Mouse (Mus musculus): Measurements from ENCODE around the gene Btnl4. TPM values are rescaled to one million over a fixed set of nuclear protein-coding genes. Genes with fewer than 3 reads are reported as not detected.
"Not testable (repeated sequence)": the region's sequence is repeated elsewhere in the genome, so short reads cannot be mapped to it uniquely, and the experiment has no call there.

Gene Btnl4
- not detected in 2 replicates for polyA plus RNA-seq (2016; fragmentation: Nextera tagmentation; extraction: Ambion mirVana)

- H3K4me1 ChIP-seq; ATAC-seq (ENCODE audit: insufficient number of reproducible peaks, insufficient read depth, low FRiP score, low TSS enrichment); H3K9me3 ChIP-seq; H3K4me3 ChIP-seq; H3K9ac ChIP-seq; H3K27me3 ChIP-seq; H3K4me2 ChIP-seq (replicated peaks); H3K36me3 ChIP-seq; H3K27ac ChIP-seq: not testable (repeated sequence)
- 83% methylated on average over 5 of the region's 5 CpGs for WGBS
Measured at GRCm38 (mm10) chr17:34477238-34478013, at the start of gene Btnl4. TSS of gene Btnl4 (minus strand) at chr17:34477318.

- H3K9me3 ChIP-seq, result no peaks in the 10 kb centered on the region
- H3K9ac ChIP-seq, result no peak overlapping the region
- no peak overlapping the region for H3K27ac ChIP-seq
- no peak for ATAC-seq (ENCODE audit: insufficient number of reproducible peaks, insufficient read depth, low FRiP score, low TSS enrichment)
- H3K36me3 ChIP-seq, result no peaks in the 10 kb centered on the region
- no peak overlapping the region for H3K4me2 ChIP-seq (replicated peaks)
- WGBS, result 77% methylated on average over 1 of the region's 1 CpGs
- no peaks in the 10 kb centered on the region for H3K4me1 ChIP-seq
- no peak overlapping the region for H3K4me3 ChIP-seq
- H3K27me3 ChIP-seq, result no peaks in the 10 kb centered on the region
Measured at GRCm38 (mm10) chr17:34519001-34519400, 41.9 kb upstream of the Btnl4 start.

- not testable (repeated sequence) for H3K27ac ChIP-seq; H3K36me3 ChIP-seq; H3K4me3 ChIP-seq; H3K4me2 ChIP-seq (replicated peaks); H3K9me3 ChIP-seq; H3K4me1 ChIP-seq; ATAC-seq (ENCODE audit: insufficient number of reproducible peaks, insufficient read depth, low FRiP score, low TSS enrichment); H3K27me3 ChIP-seq; H3K9ac ChIP-seq
- 72% methylated on average over 3 of the region's 3 CpGs for WGBS
Measured at GRCm38 (mm10) chr17:34518571-34518970, 41.5 kb upstream of the Btnl4 start.

GRCm38 (mm10) chr17:34517795-34518194 lies 40.7 kb upstream of the Btnl4 start:
- Histone ChIP-seq H3K27ac (no peak overlapping the region), H3K4me1 (no peaks in the 10 kb centered on the region), H3K9me3 (no peaks in the 10 kb centered on the region), H3K27me3 (no peaks in the 10 kb centered on the region), H3K36me3 (no peaks in the 10 kb centered on the region), H3K9ac (no peak overlapping the region), H3K4me3 (no peak overlapping the region), H3K4me2 (replicated peaks) (no peak overlapping the region)
- 86% methylated on average over 4 of the region's 4 CpGs for WGBS
- ATAC-seq (ENCODE audit: insufficient number of reproducible peaks, insufficient read depth, low FRiP score, low TSS enrichment), result no peak

GRCm38 (mm10) chr17:34517252-34517651 lies 40.1 kb upstream of the Btnl4 start, which contains the start of gene Btnl6:
TSS of gene Btnl6 (minus strand) at chr17:34517352.
- Histone ChIP-seq H3K36me3 (no peaks in the 10 kb centered on the region), H3K4me1 (no peaks in the 10 kb centered on the region), H3K27ac (no peak within 1 kb of the TSS), H3K9me3 (no peaks in the 10 kb centered on the region), H3K4me2 (replicated peaks) (no peak within 1 kb of the TSS), H3K27me3 (no peaks in the 10 kb centered on the region), H3K4me3 (no peak within 1 kb of the TSS), H3K9ac (no peak within 1 kb of the TSS)
- no peak for ATAC-seq (ENCODE audit: insufficient number of reproducible peaks, insufficient read depth, low FRiP score, low TSS enrichment)
- WGBS, result 88% methylated on average over 4 of the region's 4 CpGs

- Histone ChIP-seq H3K4me2 (replicated peaks) (no peak overlapping the region), H3K36me3 (no peaks in the 10 kb centered on the region), H3K9ac (no peak overlapping the region), H3K9me3 (no peaks in the 10 kb centered on the region), H3K4me3 (no peak overlapping the region), H3K27me3 (no peaks in the 10 kb centered on the region), H3K4me1 (no peaks in the 10 kb centered on the region), H3K27ac (no peak overlapping the region)
- 83% methylated on average over 2 of the region's 2 CpGs for WGBS
- no peak for ATAC-seq (ENCODE audit: insufficient number of reproducible peaks, insufficient read depth, low FRiP score, low TSS enrichment)
Measured at GRCm38 (mm10) chr17:34516514-34516913, 39.4 kb upstream of the Btnl4 start.

GRCm38 (mm10) chr17:34511723-34512122 lies 34.6 kb upstream of the Btnl4 start:
- WGBS, result 60% methylated on average over 1 of the region's 1 CpGs
- not testable (repeated sequence) for H3K27ac ChIP-seq; H3K9ac ChIP-seq; H3K4me3 ChIP-seq; H3K27me3 ChIP-seq; H3K4me2 ChIP-seq (replicated peaks); H3K9me3 ChIP-seq; H3K36me3 ChIP-seq; H3K4me1 ChIP-seq; ATAC-seq (ENCODE audit: insufficient number of reproducible peaks, insufficient read depth, low FRiP score, low TSS enrichment)

- H3K4me1 ChIP-seq, result no peaks in the 10 kb centered on the region
- no peak overlapping the region for H3K4me3 ChIP-seq
- H3K9ac ChIP-seq, result no peak overlapping the region
- H3K27me3 ChIP-seq, result no peaks in the 10 kb centered on the region
- ATAC-seq (ENCODE audit: insufficient number of reproducible peaks, insufficient read depth, low FRiP score, low TSS enrichment), result no peak
- H3K36me3 ChIP-seq, result no peaks in the 10 kb centered on the region
- H3K27ac ChIP-seq, result no peak overlapping the region
- no peak overlapping the region for H3K4me2 ChIP-seq (replicated peaks)
- H3K9me3 ChIP-seq, result no peaks in the 10 kb centered on the region
Measured at GRCm38 (mm10) chr17:34507591-34507990, 30.5 kb upstream of the Btnl4 start.

GRCm38 (mm10) chr17:34497726-34498125 lies 20.6 kb upstream of the Btnl4 start:
- ATAC-seq (ENCODE audit: insufficient number of reproducible peaks, insufficient read depth, low FRiP score, low TSS enrichment); H3K4me1 ChIP-seq; H3K27ac ChIP-seq; H3K9ac ChIP-seq; H3K27me3 ChIP-seq; H3K36me3 ChIP-seq; H3K4me2 ChIP-seq (replicated peaks); H3K4me3 ChIP-seq; H3K9me3 ChIP-seq: not testable (repeated sequence)
- 85% methylated on average over 4 of the region's 4 CpGs for WGBS

- not testable (repeated sequence) for H3K36me3 ChIP-seq
Measured at GRCm38 (mm10) chr17:34497319-34497718, 20.2 kb upstream of the Btnl4 start.

GRCm38 (mm10) chr17:34496539-34496938 lies 19.4 kb upstream of the Btnl4 start:
- 49% methylated on average over 2 of the region's 2 CpGs for WGBS
- Histone ChIP-seq H3K9ac (no peak overlapping the region), H3K4me2 (replicated peaks) (no peak overlapping the region), H3K36me3 (no peaks in the 10 kb centered on the region), H3K9me3 (no peaks in the 10 kb centered on the region), H3K27me3 (no peaks in the 10 kb centered on the region), H3K4me3 (no peak overlapping the region), H3K4me1 (no peaks in the 10 kb centered on the region), H3K27ac (no peak overlapping the region)
- ATAC-seq (ENCODE audit: insufficient number of reproducible peaks, insufficient read depth, low FRiP score, low TSS enrichment), result no peak

More at GRCm38 (mm10) chr17:34497319-34497718, 20.2 kb upstream of the Btnl4 start:
- not testable (repeated sequence) for H3K4me1 ChIP-seq; H3K9me3 ChIP-seq; H3K9ac ChIP-seq; H3K27me3 ChIP-seq; H3K4me3 ChIP-seq; ATAC-seq (ENCODE audit: insufficient number of reproducible peaks, insufficient read depth, low FRiP score, low TSS enrichment); H3K27ac ChIP-seq; H3K4me2 ChIP-seq (replicated peaks)
- 74% methylated on average over 3 of the region's 3 CpGs for WGBS

GRCm38 (mm10) chr17:34495156-34495555 lies 18.0 kb upstream of the Btnl4 start:
- H3K4me1 ChIP-seq; ATAC-seq (ENCODE audit: insufficient number of reproducible peaks, insufficient read depth, low FRiP score, low TSS enrichment); H3K4me3 ChIP-seq; H3K9me3 ChIP-seq; H3K4me2 ChIP-seq (replicated peaks); H3K27ac ChIP-seq; H3K36me3 ChIP-seq; H3K9ac ChIP-seq; H3K27me3 ChIP-seq: not testable (repeated sequence)
- 80% methylated on average over 2 of the region's 2 CpGs for WGBS
